Mouse (Mus musculus) embryonic facial prominence, embryonic 12.5 days (tissue): ENCODE measurements around the gene Itsn1. TPM values are rescaled to one million over a fixed set of nuclear protein-coding genes. Genes with fewer than 3 reads are reported as not detected.

Experiments
- ATAC-seq: fragments of 200-750 bp; cut with Nextera tagmentation; 2 replicates; pipeline ENCODE4 v1.8.0; 2017; ENCODE audit not compliant: insufficient number of reproducible peaks, insufficient read depth, low FRiP score, low TSS enrichment
- H3K27ac ChIP-seq: fragments of 300-500 bp; sonication (generic); 2 replicates; pipeline ENCODE4 v1.5.1; 2016; ENCODE audit warnings: mild to moderate bottlenecking
- H3K27me3 ChIP-seq: fragments of 300-500 bp; sonication (generic); 2 replicates; pipeline ENCODE4 v1.6.1; 2016; ENCODE audit warnings: mild to moderate bottlenecking, moderate library complexity
- H3K36me3 ChIP-seq: fragments of 300-500 bp; sonication (generic); 2 replicates; pipeline ENCODE4 v1.6.1; 2016; ENCODE audit warnings: mild to moderate bottlenecking
- H3K4me1 ChIP-seq: fragments of 300-500 bp; sonication (generic); 2 replicates; pipeline ENCODE4 v1.6.1; 2016
- H3K4me2 ChIP-seq: fragments of 300-500 bp; sonication (generic); replicated peaks from 2 replicates; pipeline ENCODE4 v1.6.1; 2016; ENCODE audit warnings: mild to moderate bottlenecking, moderate library complexity
- H3K4me3 ChIP-seq: fragments of 300-500 bp; sonication (generic); 2 replicates; pipeline ENCODE4 v1.5.1; 2016; ENCODE audit warnings: mild to moderate bottlenecking
- H3K9ac ChIP-seq: fragments of 300-500 bp; sonication (generic); 2 replicates; pipeline ENCODE4 v1.6.1; 2016; ENCODE audit warnings: mild to moderate bottlenecking, moderate library complexity
- H3K9me3 ChIP-seq: fragments of 300-500 bp; sonication (generic); 2 replicates; pipeline ENCODE4 v1.6.1; 2016; ENCODE audit warnings: mild to moderate bottlenecking, moderate library complexity
- WGBS: fragments of 180-500 bp; shearing (Covaris S2); methylation state at CpG from one replicate; pipeline ENCODE4 v1.1.7; 2016; 5-methylcytosine and 5-hydroxymethylcytosine counted together
- polyA plus RNA-seq: library from polyadenylated mRNA; unstranded; fragments of >200 nt; fragmentation: Nextera tagmentation; extraction: Ambion mirVana; gene quantifications from 2 replicates; pipeline ENCODE4 v1.2.1, GENCODE M21; 2016

Gene Itsn1
- polyA plus RNA-seq, 1 experiment from 2014 or later, result 43.2 TPM

DNA sequence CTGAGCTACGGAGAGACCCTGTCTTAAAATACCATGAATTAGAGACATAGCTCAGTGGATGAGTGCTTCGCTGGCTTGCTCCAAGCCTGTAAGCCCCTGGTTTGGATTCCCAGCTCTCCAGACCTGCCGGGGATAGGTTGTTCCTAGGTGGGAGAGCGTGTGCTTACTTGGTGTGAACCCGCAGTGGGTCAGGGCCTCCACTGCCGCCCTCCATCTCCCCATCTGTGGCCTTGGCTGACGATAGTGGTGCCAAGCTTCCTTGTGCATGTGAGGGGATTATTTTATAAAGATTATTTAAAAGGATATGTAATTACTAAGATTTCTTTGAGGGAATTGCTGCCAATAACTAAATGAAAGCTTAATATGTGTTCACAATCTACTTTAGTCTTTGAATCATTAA is 43.5 kb downstream of the Itsn1 start:
- WGBS, result 81% methylated on average over 7 of the region's 7 CpGs
- H3K27me3 ChIP-seq, result no peaks in the 10 kb centered on the region
- no peak overlapping the region for H3K4me3 ChIP-seq
- no peak overlapping the region for H3K4me2 ChIP-seq
- H3K36me3 ChIP-seq, result no peaks in the 10 kb centered on the region
- no peak overlapping the region for H3K27ac ChIP-seq
- H3K9ac ChIP-seq, result no peak overlapping the region
- H3K9me3 ChIP-seq, result no peaks in the 10 kb centered on the region
- ATAC-seq, result no peak
- 0 out of 2 replicates have a peak, but pooled peaks cover 6% of the 10 kb centered on the region for H3K4me1 ChIP-seq

GRCm38 (mm10) chr16:91779576-91779975 is 50.5 kb downstream of the Itsn1 start:
- ATAC-seq, result no peak
- 74% methylated on average over 10 of the region's 10 CpGs for WGBS
- Histone ChIP-seq H3K9me3 (no peaks in the 10 kb centered on the region), H3K9ac (no peak overlapping the region), H3K27ac (no peak overlapping the region), H3K4me1 (peaks cover 3% of the 10 kb centered on the region; the same call in 1 of the 2 replicates), H3K4me3 (no peak overlapping the region), H3K4me2 (no peak overlapping the region), H3K36me3 (peaks cover 8% of the 10 kb centered on the region; the same call in 1 of the 2 replicates), H3K27me3 (no peaks in the 10 kb centered on the region)

GRCm38 (mm10) chr16:91780151-91780550 is 51.1 kb downstream of the Itsn1 start:
- ATAC-seq, result no peak
- H3K27me3 ChIP-seq, result no peaks in the 10 kb centered on the region
- WGBS, result 91% methylated on average over 7 of the region's 7 CpGs

GRCm38 (mm10) chr16:91780826-91781225 is 51.7 kb downstream of the Itsn1 start:
- Histone ChIP-seq H3K4me2 (no peak overlapping the region), H3K36me3 (peaks cover 11% of the 10 kb centered on the region; the same call in 1 of the 2 replicates), H3K4me1 (peaks cover 3% of the 10 kb centered on the region; the same call in 1 of the 2 replicates), H3K9ac (no peak overlapping the region), H3K9me3 (no peaks in the 10 kb centered on the region), H3K4me3 (no peak overlapping the region), H3K27me3 (no peaks in the 10 kb centered on the region), H3K27ac (no peak overlapping the region)
- 85% methylated on average over 3 of the region's 3 CpGs for WGBS
- no peak for ATAC-seq

More at GRCm38 (mm10) chr16:91780151-91780550, 51.1 kb downstream of the Itsn1 start:
- H3K27ac ChIP-seq, result no peak overlapping the region
- H3K4me1 ChIP-seq, result peaks cover 3% of the 10 kb centered on the region; the same call in 1 of the 2 replicates
- H3K4me3 ChIP-seq, result no peak overlapping the region
- H3K4me2 ChIP-seq, result no peak overlapping the region
- no peak overlapping the region for H3K9ac ChIP-seq
- H3K9me3 ChIP-seq, result no peaks in the 10 kb centered on the region
- H3K36me3 ChIP-seq, result peaks cover 10% of the 10 kb centered on the region; the same call in 1 of the 2 replicates

GRCm38 (mm10) chr16:91783191-91783590 is 54.1 kb downstream of the Itsn1 start:
- WGBS, result 86% methylated on average over 7 of the region's 7 CpGs
- ATAC-seq, result no peak
- H3K27ac ChIP-seq, result no peak overlapping the region
- no peak overlapping the region for H3K9ac ChIP-seq
- H3K4me1 ChIP-seq, result peaks cover 3% of the 10 kb centered on the region; the same call in 1 of the 2 replicates
- no peak overlapping the region for H3K4me2 ChIP-seq
- H3K27me3 ChIP-seq, result no peaks in the 10 kb centered on the region
- H3K36me3 ChIP-seq, result peaks cover 22% of the 10 kb centered on the region
- H3K4me3 ChIP-seq, result no peak overlapping the region
- H3K9me3 ChIP-seq, result no peaks in the 10 kb centered on the region

DNA sequence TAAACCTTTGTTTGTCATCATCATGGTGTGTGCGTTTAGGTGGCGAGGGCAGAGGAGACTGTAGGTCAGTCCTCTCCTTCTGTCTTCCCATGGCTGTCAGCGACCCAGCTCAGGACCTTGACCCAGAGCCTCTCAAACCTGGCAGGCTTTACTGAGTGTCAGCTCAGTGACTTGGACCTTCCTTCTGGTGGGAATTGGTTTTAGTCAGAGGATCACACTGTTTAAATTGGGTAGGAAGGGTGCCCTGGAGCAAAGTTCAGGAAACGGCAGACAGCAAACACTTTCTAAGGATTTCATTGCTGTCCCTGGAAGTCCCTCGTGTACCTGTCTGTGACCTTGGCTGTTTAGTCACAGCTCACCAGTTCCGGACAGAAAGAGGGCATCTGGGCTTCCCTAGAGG is 55.2 kb downstream of the Itsn1 start:
- H3K36me3 ChIP-seq, result peaks cover 29% of the 10 kb centered on the region
- H3K9me3 ChIP-seq, result no peaks in the 10 kb centered on the region
- 79% methylated on average over 6 of the region's 6 CpGs for WGBS

DNA sequence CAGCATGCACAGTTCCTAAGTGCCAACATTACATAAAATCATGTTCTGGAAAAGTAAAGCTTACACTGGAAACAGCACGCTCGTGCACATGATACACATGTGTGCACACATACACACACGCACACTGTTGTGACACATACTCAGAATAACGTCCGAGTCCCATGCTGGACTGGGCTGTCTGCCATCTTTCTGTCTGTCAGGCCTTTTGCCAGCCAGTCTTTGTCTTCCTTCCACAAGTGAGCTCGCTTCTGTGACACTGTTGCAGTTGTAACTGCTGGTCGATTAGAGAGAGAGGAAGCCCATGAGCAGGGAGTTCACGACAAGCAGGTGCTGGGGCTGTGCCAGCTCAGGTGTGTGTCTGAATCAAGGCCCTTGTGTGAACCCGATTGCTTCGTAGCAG is 57.3 kb downstream of the Itsn1 start:
- no peaks in the 10 kb centered on the region for H3K27me3 ChIP-seq
- H3K27ac ChIP-seq, result no peak overlapping the region
- no peaks in the 10 kb centered on the region for H3K9me3 ChIP-seq
- H3K4me1 ChIP-seq, result no peaks in the 10 kb centered on the region
- ATAC-seq, result no peak
- no peak overlapping the region for H3K4me2 ChIP-seq
- H3K4me3 ChIP-seq, result no peak overlapping the region
- H3K36me3 ChIP-seq, result peaks cover 29% of the 10 kb centered on the region
- H3K9ac ChIP-seq, result no peak overlapping the region
- WGBS, result 89% methylated on average over 10 of the region's 10 CpGs

More for the DNA sequence above, 55.2 kb downstream of the Itsn1 start:
- Histone ChIP-seq H3K4me3 (no peak overlapping the region), H3K27me3 (no peaks in the 10 kb centered on the region), H3K27ac (no peak overlapping the region), H3K9ac (no peak overlapping the region), H3K4me1 (peaks cover 1% of the 10 kb centered on the region; the same call in 1 of the 2 replicates), H3K4me2 (no peak overlapping the region)
- no peak for ATAC-seq

GRCm38 (mm10) chr16:91789728-91790127 is 60.6 kb downstream of the Itsn1 start:
- WGBS, result 80% methylated on average over 6 of the region's 6 CpGs
- Histone ChIP-seq H3K4me1 (no peaks in the 10 kb centered on the region), H3K4me2 (no peak overlapping the region), H3K27me3 (no peaks in the 10 kb centered on the region), H3K9me3 (no peaks in the 10 kb centered on the region), H3K27ac (no peak overlapping the region), H3K4me3 (no peak overlapping the region), H3K9ac (no peak overlapping the region), H3K36me3 (peaks cover 32% of the 10 kb centered on the region)
- no peak for ATAC-seq

DNA sequence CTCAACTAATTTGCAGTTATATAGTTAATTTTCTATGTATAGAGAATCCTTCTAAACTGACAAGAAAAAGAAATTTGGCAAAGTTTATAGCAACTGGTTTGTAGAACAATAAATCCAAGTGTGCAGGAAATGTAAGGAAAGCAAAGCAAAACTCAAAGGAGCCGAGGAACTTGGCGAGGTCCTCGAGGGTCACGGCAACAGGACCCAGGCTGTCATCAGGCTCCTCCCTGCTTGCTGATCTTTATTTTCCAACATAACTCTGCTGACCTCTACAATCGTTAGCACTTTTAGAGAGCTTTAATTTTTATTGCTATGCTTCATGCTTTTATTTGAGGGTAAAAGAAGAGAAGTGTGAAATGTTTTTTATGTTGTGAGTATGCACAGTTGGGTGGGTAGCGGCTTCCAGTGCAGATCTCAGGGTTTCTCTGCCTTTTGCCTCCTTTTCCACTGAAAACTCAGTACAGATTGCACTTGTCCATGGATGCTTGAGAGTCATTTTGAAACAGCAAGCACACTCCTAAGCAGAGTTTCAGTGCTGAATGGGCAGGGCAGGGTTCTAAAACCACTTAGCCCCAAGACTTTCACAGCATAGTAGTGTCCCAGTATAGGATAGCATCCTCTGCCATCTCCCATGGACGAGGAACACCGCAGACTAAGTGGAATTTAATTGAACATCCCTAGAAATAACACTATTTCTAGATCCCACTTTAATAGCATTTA is 63.6 kb downstream of the Itsn1 start:
- ATAC-seq, result no peak
- no peak overlapping the region for H3K9ac ChIP-seq
- H3K36me3 ChIP-seq, result peaks cover 38% of the 10 kb centered on the region
- H3K4me2 ChIP-seq, result no peak overlapping the region
- no peaks in the 10 kb centered on the region for H3K27me3 ChIP-seq
- H3K4me3 ChIP-seq, result no peak overlapping the region
- WGBS, result 71% methylated on average over 8 of the region's 8 CpGs
- H3K9me3 ChIP-seq, result no peaks in the 10 kb centered on the region
- H3K27ac ChIP-seq, result no peak overlapping the region
- no peaks in the 10 kb centered on the region for H3K4me1 ChIP-seq

DNA sequence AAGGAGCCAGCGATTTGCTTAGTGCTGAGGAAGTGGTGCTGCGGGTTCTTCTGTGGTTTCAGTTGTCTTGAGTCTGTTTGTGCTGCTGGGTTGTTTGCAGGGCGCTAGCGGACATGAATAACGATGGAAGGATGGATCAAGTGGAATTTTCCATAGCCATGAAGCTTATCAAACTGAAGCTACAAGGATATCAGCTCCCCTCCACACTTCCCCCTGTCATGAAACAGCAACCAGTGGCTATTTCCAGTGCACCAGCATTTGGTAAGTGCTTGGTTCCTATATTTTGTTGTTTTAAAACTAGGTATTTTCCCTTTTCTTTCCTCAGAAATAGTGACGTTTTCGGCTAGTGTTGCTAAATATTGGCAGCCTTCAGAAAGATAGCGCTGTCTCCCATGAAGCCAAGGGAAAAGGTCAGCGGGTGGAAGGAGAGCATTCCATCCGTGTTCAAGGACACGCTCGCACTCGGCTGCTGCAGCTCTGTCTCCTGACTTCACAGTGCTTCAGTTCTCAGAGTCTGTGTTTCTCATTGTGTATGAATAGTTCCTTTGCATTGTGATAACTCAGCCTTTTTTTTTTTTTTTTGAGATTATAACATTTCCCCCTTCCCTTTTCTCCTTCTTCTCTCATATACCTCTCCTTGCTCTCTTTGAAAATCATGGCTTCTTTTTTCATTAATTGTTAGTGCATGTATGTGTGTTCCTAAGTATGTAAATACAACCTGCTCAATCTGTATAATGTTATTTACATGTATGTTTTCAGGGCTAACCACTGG is 64.6 kb downstream of the Itsn1 start:
- Histone ChIP-seq H3K4me1 (no peaks in the 10 kb centered on the region), H3K9ac (no peak overlapping the region), H3K9me3 (no peaks in the 10 kb centered on the region), H3K27ac (no peak overlapping the region), H3K4me2 (no peak overlapping the region), H3K27me3 (no peaks in the 10 kb centered on the region), H3K36me3 (peaks cover 34% of the 10 kb centered on the region), H3K4me3 (no peak overlapping the region)
- WGBS, result 90% methylated on average over 13 of the region's 13 CpGs
- no peak for ATAC-seq

DNA sequence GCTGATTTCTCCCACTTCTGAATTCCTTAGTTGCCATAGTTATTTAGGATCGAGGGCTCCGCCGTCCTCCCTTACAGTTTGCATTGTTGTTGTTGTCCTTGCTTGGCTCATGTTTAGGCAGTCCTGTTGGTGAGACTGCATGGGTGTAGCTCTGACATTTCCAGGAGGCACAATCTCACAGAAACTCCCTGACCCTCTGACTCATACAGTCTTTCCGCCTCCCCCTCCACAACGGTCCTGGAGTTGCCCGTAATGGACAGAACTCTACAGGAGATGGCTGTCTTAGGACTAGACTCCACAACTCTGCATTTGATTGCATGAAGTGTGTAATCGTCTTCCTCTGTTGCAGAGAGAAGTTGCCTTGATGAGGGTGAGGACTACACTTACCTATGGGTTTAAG is 65.2 kb downstream of the Itsn1 start:
- Histone ChIP-seq H3K27ac (no peak overlapping the region), H3K4me3 (no peak overlapping the region), H3K27me3 (no peaks in the 10 kb centered on the region), H3K9ac (no peak overlapping the region), H3K4me1 (no peaks in the 10 kb centered on the region), H3K36me3 (peaks cover 31% of the 10 kb centered on the region), H3K4me2 (no peak overlapping the region), H3K9me3 (no peaks in the 10 kb centered on the region)
- ATAC-seq, result no peak
- 92% methylated on average over 7 of the region's 7 CpGs for WGBS

DNA sequence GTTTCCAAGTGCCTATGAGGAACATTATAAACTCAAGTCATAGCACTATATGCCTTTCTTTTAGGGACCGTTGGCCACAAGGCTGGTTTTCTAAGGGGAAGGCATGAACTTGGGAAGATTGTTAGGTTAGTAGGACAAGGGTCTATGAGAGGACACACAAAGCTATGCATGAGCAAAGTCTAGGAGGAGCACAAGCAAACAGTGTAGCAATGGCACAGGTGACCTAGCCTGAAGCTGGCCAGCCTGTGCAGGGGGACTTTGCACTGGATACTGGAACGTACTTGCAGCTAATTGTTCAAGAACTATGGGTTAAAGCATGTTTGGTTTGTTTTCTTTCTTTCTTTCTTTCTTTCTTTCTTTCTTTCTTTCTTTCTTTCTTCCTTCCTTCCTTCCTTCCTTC is 66.0 kb downstream of the Itsn1 start:
- H3K4me3 ChIP-seq, result no peak overlapping the region
- WGBS, result 100% methylated on average over 2 of the region's 2 CpGs
- H3K4me1 ChIP-seq, result no peaks in the 10 kb centered on the region
- peaks cover 31% of the 10 kb centered on the region for H3K36me3 ChIP-seq
- no peak overlapping the region for H3K4me2 ChIP-seq
- H3K9ac ChIP-seq, result no peak overlapping the region
- no peaks in the 10 kb centered on the region for H3K9me3 ChIP-seq
- H3K27me3 ChIP-seq, result no peaks in the 10 kb centered on the region
- no peak for ATAC-seq
- no peak overlapping the region for H3K27ac ChIP-seq
